Mouse (Mus musculus) hindbrain, embryonic 11.5 days (tissue): ENCODE data around the gene Fam234a. TPM values are rescaled to one million over a fixed set of nuclear protein-coding genes. Genes with fewer than 3 reads are reported as not detected.
A peak's percentile ranks its signal among the peaks of the same experiment; 100 is the strongest.

ENCODE experiments used
- ATAC-seq: fragments of 200-750 bp; cut with Nextera tagmentation; 2 replicates; pipeline ENCODE4 v1.8.0; 2017; ENCODE audit warnings: mild to moderate bottlenecking, moderate TSS enrichment, moderate library complexity; ENCODE audit not compliant: low FRiP score
- DNase-seq: peaks from one replicate; pipeline ENCODE4 v3.0.0-alpha.2; 2015; ENCODE audit warnings: low spot score
- H3K27ac ChIP-seq: fragments of 300-500 bp; sonication (generic); 2 replicates; pipeline ENCODE4 v1.5.1; 2014; ENCODE audit warnings: mild to moderate bottlenecking, low read depth, low read length
- H3K27me3 ChIP-seq: fragments of 300-500 bp; sonication (generic); 2 replicates; pipeline ENCODE4 v1.6.1; 2014; ENCODE audit warnings: mild to moderate bottlenecking, low read length, moderate library complexity, mixed read lengths; ENCODE audit not compliant: control insufficient read depth, insufficient read depth
- H3K36me3 ChIP-seq: fragments of 300-500 bp; sonication (generic); 2 replicates; pipeline ENCODE4 v1.6.1; 2014; ENCODE audit warnings: mild to moderate bottlenecking, low read length, moderate library complexity, mixed read lengths; ENCODE audit not compliant: control insufficient read depth, insufficient read depth
- H3K4me1 ChIP-seq: fragments of 300-500 bp; sonication (generic); replicated peaks from 2 replicates; pipeline ENCODE4 v1.6.1; 2014; ENCODE audit warnings: low read length, mixed read lengths; ENCODE audit not compliant: control insufficient read depth, insufficient read depth
- H3K4me2 ChIP-seq: fragments of 300-500 bp; sonication (generic); replicated peaks from 2 replicates; pipeline ENCODE4 v1.6.1; 2014; ENCODE audit warnings: mild to moderate bottlenecking, low read depth, low read length
- H3K4me3 ChIP-seq: fragments of 300-500 bp; sonication (generic); 2 replicates; pipeline ENCODE4 v1.5.1; 2014; ENCODE audit warnings: low read depth, low read length
- H3K9ac ChIP-seq: fragments of 300-500 bp; sonication (generic); 2 replicates; pipeline ENCODE4 v1.6.1; 2014; ENCODE audit warnings: low read depth, low read length
- H3K9me3 ChIP-seq: fragments of 300-500 bp; sonication (generic); 2 replicates; pipeline ENCODE4 v1.6.1; 2016; ENCODE audit warnings: low read length; ENCODE audit not compliant: control insufficient read depth
- WGBS: fragments of 180-500 bp; shearing (Covaris S2); extraction: QIAGEN DNeasy Blood & Tissue Kit; methylation state at CpG from one replicate; pipeline ENCODE4 v1.1.7; 2014; 5-methylcytosine and 5-hydroxymethylcytosine counted together
- polyA plus RNA-seq: library from polyadenylated mRNA; unstranded; fragments of >200 nt; fragmentation: Nextera tagmentation; extraction: Ambion mirVana; gene quantifications from 2 replicates; pipeline ENCODE4 v1.2.1, GENCODE M21; 2014

Gene Fam234a
- polyA plus RNA-seq, 1 experiment from 2014 or later, result 18.7 TPM

DNA sequence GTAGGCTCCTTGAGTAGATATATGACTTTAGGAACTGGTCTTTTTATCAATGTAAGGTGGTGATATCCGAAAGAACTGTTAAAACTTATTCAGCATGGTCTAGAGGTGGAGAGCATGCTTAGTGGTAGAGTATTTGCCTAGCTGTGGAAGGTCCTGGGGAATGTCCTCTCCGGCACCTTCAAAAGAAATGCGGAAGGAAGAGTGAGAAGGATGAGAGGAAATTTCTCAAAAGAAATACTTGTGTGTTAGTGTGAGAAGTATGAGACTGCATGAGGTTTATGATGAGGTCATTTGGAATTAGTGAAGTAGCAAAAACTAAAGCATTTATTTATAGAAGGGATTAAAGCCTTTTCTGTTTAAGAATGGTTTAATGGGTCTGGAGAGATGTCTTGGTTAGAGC is 18.3 kb upstream of the Fam234a start:
- Histone ChIP-seq H3K4me2 (no peak overlapping the region), H3K9me3 (no peaks in the 10 kb centered on the region), H3K9ac (no peak overlapping the region), H3K36me3 (peaks cover 6% of the 10 kb centered on the region), H3K4me3 (no peak overlapping the region), H3K4me1 (no peaks in the 10 kb centered on the region), H3K27ac (no peak overlapping the region), H3K27me3 (no peaks in the 10 kb centered on the region)
- no peak for ATAC-seq
- no peak for DNase-seq
- WGBS, result 96% methylated on average over 3 of the region's 3 CpGs

DNA sequence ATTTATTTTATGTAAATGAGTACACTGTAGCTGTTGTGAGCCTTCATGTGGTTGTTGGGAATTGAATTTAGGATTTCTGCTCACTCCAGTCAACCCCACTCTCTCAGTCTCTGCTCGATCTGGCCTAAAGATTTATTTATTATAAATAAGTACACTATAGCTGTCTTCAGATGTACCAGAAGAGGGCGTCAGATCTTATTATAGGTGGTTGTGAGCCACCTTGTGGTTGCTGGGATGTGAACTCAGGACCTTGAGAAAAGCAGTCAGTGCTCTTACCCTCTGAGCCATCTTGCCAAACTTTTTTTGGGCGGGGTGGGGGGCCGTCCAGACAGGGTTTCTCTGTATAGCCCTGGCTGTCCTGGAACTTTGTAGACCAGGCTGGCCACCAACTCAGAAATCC is 17.8 kb upstream of the Fam234a start:
- no peak for DNase-seq
- Histone ChIP-seq H3K4me3 (no peak overlapping the region), H3K27me3 (no peaks in the 10 kb centered on the region), H3K9me3 (no peaks in the 10 kb centered on the region), H3K9ac (no peak overlapping the region), H3K36me3 (peaks cover 6% of the 10 kb centered on the region), H3K27ac (no peak overlapping the region), H3K4me2 (no peak overlapping the region), H3K4me1 (no peaks in the 10 kb centered on the region)
- 81% methylated on average over 4 of the region's 4 CpGs for WGBS
- ATAC-seq, result no peak

DNA sequence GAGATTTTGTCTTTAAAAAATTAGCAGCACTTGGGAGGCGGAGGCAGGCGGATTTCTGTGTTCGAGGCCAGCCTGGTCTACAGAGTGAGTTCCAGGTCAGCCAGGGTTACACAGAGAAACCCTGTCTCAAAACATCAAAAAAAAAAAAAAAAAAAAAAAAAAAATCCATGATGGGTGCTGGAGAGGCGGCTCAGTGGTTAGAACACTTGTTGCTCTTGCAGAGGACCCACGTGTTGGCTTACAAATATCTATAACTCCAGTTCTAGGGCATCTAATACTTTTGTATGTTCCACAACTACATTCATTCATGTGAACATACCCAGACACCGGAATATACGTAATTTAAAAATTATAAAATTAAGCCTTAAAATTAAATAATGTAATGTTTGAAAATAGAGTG is 11.3 kb upstream of the Fam234a start:
- Histone ChIP-seq H3K4me3 (no peak overlapping the region), H3K27me3 (no peaks in the 10 kb centered on the region), H3K4me1 (peaks cover 2% of the 10 kb centered on the region; the same call in 1 of the 2 replicates), H3K4me2 (no peak overlapping the region), H3K36me3 (peaks cover 8% of the 10 kb centered on the region), H3K9ac (no peak overlapping the region), H3K9me3 (no peaks in the 10 kb centered on the region), H3K27ac (no peak overlapping the region)
- WGBS, result 95% methylated on average over 7 of the region's 7 CpGs
- ATAC-seq (no peak), DNase-seq (peak; percentile 20)

DNA sequence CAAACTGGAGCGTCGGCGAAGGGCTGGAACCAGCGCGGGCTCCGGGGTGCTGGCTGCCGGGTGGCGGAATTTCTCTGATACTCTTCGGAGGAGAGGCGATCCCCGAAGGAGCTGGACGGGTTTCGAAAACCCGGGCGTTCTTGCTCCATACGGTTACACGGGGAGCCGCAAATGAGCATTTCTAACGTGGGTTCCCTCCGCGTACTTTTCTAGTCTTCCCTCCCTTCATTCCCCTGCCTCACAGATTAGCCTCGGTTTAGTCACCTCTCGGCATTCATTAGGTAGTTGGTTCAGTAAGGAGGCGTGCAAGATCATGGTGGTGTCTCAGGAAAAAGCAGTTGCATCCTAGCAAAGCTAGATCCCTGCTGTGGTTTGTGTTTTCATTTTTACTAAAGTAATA is 9.4 kb upstream of the Fam234a start:
- peak overlapping the region; percentile 63 for H3K4me2 ChIP-seq
- peaks cover 2% of the 10 kb centered on the region; the same call in 1 of the 2 replicates for H3K36me3 ChIP-seq
- ATAC-seq (no peak), DNase-seq (no peak)
- H3K27ac ChIP-seq, result peak overlapping the region; percentile 97
- H3K4me3 ChIP-seq, result peak overlapping the region; percentile 86
- H3K4me1 ChIP-seq, result peaks cover 2% of the 10 kb centered on the region; the same call in 1 of the 2 replicates
- WGBS, result under 1% methylated on average over 24 of the region's 24 CpGs
- no peaks in the 10 kb centered on the region for H3K27me3 ChIP-seq
- no peaks in the 10 kb centered on the region for H3K9me3 ChIP-seq
- H3K9ac ChIP-seq, result peak overlapping the region; percentile 94

DNA sequence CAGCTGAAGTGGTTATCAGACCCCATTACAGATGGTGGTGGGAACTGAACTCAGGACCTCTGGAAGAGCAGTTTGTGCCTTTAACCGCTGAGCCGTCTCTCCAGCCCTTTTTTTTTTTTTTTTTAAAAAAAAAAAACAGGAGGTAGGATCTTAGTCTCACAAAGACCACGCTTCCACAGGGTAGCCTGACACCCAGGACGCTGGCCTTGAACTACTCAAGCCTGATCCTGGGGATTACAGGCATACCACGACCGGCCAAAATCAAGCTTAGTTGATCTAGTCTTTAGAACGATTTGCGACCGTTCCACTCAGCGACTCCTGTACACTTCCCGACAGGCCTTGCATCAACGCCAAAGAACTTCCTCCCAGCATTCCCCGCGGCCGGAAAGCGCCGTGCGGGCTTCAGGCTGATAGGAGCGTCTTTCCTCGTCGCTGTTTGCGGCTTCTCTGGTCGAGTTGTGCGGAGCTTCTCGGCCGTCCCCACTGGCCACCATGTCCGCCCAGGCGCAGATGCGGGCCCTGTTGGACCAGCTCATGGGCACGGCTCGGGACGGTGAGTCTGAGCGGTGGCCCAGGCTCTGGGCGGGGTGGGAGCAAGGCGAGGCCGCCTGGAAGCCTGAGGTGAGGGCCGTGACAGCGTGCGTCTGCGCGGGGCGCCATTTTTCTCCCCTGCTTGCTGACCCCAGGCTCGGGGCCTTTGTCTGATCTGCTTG is 8.7 kb upstream of the Fam234a start, which contains the start of gene Luc7l:
Luc7l (plus strand) TSS at position 358 of the 713 bp plus-strand sequence.
- H3K27me3 ChIP-seq, result no peaks in the 10 kb centered on the region
- peak within 1 kb of the TSS; percentile 63 for H3K4me2 ChIP-seq
- H3K36me3 ChIP-seq, result peaks cover 2% of the 10 kb centered on the region; the same call in 1 of the 2 replicates
- under 1% methylated on average over 43 of the region's 43 CpGs for WGBS
- H3K9me3 ChIP-seq, result no peaks in the 10 kb centered on the region
- peak within 1 kb of the TSS; percentile 97 for H3K27ac ChIP-seq
- H3K4me3 ChIP-seq, result peak within 1 kb of the TSS; percentile 86
- H3K9ac ChIP-seq, result peak within 1 kb of the TSS; percentile 94
- peaks cover 2% of the 10 kb centered on the region; the same call in 1 of the 2 replicates for H3K4me1 ChIP-seq
- peak; percentile 95 for DNase-seq
- ATAC-seq, result peak; percentile 93

DNA sequence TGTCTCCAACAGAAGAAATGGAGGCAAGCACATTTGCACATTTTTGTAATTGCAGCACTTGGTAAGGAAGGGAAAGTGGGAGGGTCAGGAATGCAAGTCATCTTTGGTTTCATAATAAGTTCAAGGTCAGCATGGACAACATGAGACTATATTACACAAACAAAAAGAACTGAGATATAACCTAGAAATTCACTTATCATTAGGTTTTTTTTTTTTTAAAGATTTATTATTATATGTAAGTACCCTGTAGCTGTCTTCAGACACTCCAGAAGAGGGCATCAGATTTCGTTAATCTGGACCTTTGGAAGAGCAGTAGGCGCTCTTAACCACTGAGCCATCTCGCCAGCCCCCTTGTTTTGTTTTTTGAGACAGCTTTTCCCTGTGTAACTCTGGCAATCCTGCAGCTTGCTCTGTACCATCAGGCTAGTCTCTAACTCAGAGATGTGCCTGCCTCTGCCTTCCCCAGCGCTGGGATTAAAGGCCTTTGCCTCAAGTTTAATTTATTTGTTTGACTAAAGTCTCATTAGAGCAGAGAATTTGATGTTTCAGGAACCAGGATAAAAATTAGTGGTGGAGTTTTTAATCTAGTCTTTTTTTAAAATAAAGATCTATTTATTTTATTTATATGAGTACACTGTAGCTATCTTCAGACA is 8.0 kb upstream of the Fam234a start:
- 0 out of 2 replicates have a peak overlapping the region, but pooled peaks have one; percentile 24 for H3K9ac ChIP-seq
- H3K4me3 ChIP-seq, result peak overlapping the region; percentile 86; the same call in 1 of the 2 replicates
- peak overlapping the region; percentile 63 for H3K4me2 ChIP-seq
- ATAC-seq (no peak), DNase-seq (no peak)
- H3K4me1 ChIP-seq, result peaks cover 2% of the 10 kb centered on the region; the same call in 1 of the 2 replicates
- no peaks in the 10 kb centered on the region for H3K27me3 ChIP-seq
- no peak overlapping the region; the same call in 1 of the 2 replicates for H3K27ac ChIP-seq
- WGBS, result 60% methylated on average over 4 of the region's 4 CpGs
- H3K36me3 ChIP-seq, result peaks cover 2% of the 10 kb centered on the region; the same call in 1 of the 2 replicates
- no peaks in the 10 kb centered on the region for H3K9me3 ChIP-seq

DNA sequence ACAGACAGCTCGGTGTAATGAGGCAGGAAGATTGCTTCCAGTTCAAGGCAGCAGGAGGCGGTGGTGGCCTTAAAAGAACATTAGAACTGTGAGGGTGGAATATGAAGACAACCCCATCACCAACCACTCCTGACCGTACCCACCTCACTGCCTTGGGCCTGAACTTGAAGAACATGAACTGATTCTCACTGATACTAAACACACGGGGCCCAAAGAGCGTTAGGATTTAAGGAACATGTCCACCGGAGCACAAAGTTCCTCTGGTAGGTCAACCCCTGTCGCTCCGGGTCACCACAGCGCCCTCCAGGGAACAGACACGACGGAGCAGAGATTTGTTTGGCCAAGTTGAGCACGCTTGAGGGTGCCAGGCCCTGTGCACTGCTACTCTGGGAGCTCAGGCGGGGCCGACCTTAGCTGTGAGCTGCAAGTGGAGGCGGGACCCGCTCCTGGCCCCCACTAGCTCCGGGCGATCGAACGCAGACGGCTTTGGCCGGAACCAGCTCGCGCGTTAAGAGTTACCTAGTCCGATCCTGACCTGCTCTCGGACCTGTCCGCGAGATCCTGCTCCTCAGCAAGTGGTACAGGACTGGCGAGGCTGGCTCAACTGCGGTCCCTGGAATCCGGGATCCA is 456 bp downstream of the Fam234a start:
- Histone ChIP-seq H3K27ac (peak overlapping the region; percentile 65), H3K4me3 (peak overlapping the region; percentile 80), H3K4me2 (peak overlapping the region; percentile 77), H3K4me1 (no peaks in the 10 kb centered on the region; the same call in 1 of the 2 replicates), H3K36me3 (no peaks in the 10 kb centered on the region), H3K27me3 (no peaks in the 10 kb centered on the region), H3K9me3 (no peaks in the 10 kb centered on the region), H3K9ac (peak overlapping the region; percentile 70)
- ATAC-seq, result peak; percentile 85
- DNase-seq, result no peak
- under 1% methylated on average over 32 of the region's 32 CpGs for WGBS

DNA sequence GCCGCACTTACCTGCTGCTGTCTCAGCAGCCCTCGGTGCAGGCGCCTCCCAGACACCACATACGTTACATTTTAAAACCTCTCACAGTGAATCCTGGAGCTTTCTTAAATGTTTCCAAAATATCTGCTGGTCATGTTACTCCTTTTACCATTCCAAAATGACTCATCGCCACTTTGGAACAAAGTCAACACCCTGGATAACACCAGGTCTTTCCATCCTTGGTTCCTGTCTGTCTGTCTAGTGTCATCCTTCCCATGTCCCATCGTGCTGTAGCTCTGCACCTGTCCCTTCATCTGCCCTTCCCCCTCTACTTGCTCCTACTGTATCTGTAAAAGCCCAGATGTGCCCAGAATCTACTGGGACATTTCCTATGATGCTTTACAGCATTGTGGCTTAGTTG is 3.1 kb downstream of the Fam234a start:
- Histone ChIP-seq H3K27ac (no peak overlapping the region), H3K4me1 (no peaks in the 10 kb centered on the region; the same call in 1 of the 2 replicates), H3K4me3 (no peak overlapping the region), H3K4me2 (no peak overlapping the region), H3K9ac (no peak overlapping the region), H3K36me3 (no peaks in the 10 kb centered on the region), H3K27me3 (no peaks in the 10 kb centered on the region), H3K9me3 (no peaks in the 10 kb centered on the region)
- ATAC-seq, result no peak
- DNase-seq, result no peak
- 85% methylated on average over 6 of the region's 6 CpGs for WGBS
